Mouse (Mus musculus) kidney, postnatal 25 days (tissue): ENCODE measurements around the gene Ly6g6f.
"Not testable (repeated sequence)": the region's sequence is repeated elsewhere in the genome, so short reads cannot be mapped to it uniquely, and the experiment has no call there.

Source experiments
- DNase-seq, 2 experiments: peaks; one replicate each; pipeline ENCODE4 v3.0.0; 2021; ENCODE audit warnings: mixed read lengths in 2 of 2

Gene Ly6g6f

DNA sequence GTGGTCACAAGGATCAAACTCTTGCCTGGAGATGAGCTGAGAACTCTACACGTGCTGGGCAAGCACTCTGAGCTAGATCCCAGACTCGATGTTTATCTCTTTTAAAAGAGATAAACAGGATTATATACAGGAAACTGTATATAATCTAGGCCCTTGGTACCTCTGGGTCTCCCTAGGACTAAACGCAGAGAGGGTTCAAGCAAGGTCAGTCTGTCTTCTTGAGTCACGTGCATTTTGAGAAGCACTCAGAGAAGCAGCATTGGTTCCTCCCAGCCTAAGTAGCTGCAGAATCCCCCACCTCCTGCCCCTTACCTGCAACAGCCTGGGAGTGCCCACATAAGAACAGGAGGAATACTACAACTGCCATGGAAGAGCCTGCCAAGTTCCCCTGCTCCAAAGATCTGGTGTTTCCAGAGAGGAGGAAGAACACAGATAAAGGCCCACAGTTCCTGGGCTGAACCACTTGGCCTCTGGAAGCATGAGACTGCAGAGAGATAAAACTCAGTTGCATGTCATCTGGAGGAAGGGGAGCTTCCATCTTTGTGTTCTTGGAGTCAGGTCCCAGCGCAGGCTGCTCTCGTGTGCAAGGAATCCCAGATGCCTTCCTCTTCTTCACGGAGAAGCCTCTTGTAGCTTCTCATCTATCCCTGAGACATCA lies at the start of gene Ly6g6f:
TSS of gene Ly6g6f (minus strand) at position 403 of the 658 bp plus-strand sequence.
- no peak for DNase-seq

DNA sequence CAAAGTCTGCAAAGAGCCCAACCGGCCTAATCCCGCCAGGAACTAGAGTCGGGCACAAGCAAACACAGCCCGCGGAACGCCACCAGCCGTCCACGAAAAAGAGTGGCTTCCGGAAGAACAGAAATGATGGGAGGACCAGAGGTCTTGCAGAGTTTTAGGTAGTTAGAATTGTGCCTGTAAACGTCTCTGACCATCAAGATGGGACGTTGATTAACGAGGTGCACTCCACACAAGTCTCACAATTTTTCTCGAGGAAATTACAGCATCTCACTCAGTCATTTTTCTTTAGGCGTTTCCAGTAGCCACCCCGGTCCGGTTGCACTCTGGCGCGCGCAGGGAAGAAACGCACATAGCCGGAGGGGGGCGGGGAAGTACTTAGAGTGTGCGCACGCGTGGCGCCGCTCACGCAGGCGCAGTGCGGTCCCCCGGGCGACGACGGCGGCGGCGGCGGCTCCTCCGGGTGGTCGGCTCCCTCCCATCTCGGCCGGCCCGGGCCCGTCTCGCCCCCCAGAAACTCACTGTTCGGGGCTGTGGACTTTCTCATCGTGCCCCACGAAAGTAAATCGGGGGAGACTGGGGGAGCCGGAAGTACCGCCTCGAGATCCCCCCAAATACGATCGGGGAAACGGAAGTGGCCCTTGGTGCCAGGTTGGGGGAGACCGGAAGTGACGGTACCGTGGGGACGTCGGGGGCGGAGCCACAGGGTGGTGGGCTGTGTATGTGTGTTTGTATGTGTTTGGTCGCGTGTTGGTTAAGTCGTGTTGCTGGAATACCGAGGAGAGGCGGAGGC lies 49.6 kb upstream of the Ly6g6f start, which contains the start of gene Bag6:
TSS of gene Bag6 (plus strand) at position 378 of the 790 bp plus-strand sequence.
- DNase-seq = peak; percentile 96

DNA sequence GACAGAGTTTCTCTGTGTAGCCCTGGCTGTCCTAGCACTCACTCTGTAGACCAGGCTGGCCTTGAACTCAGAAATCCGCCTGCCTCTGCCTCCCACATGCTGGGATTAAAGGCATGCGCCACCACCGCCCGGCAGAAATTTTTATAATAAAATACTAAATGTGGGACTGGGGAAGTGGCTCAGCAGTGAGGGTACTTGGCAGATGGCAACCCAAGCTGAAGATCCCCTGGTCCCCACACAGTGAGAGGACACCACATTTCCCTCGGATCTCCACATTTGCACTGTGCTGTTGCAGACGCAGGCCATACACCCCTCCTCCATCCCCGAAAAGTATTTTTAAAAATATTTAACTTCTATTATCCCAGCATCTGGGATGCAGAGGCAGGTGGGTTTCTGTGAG lies 48.1 kb upstream of the Ly6g6f start:
- no peak for DNase-seq

DNA sequence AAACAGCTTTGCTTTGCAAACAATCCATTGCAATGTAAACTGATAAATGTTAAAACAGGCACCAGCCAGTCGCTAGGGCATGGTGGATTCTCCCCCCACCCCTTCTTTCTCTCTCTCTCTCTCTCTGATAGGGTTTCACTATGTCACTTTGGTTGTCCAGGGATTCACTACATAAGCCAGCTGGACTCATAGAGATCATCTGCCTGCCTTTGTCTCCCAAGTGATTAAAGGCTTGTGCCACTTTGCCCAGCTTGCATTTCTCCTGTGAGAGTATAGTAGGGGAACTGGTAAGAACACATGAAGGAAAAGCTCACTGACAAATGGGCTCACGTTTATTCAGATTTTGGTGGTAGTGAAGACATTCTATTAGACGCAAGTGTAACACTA lies 46.8 kb upstream of the Ly6g6f start:
- no peak for DNase-seq

- peak; percentile 32 to 54 for DNase-seq
These were observed 46.2 kb upstream of the Ly6g6f start, which contains the start of gene Apom for GRCm38 (mm10) chr17:35131500-35132173. Gene Apom, minus strand, starts transcription at chr17:35132050.

DNA sequence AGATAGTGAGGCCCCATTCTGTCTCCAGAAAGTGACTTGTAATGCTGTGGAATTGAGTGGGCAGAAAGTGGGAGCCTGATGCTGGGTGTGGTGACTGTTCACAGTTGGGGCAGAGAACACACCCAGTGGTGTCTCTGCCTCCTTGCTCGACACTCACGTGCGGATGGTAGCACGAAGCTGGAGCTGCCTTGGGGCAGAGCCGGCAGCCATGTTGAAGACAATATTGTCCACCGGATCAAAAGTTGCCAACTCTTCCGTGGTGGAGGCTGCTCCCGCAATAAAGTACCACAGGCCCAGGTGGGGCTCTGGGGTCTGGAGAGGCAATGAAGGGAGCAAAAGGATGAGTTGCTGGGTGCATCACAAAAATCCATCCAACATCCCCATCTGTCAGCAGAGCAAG lies 45.6 kb upstream of the Ly6g6f start:
- DNase-seq = no peak

- DNase-seq = no peak
These were observed 43.6 kb upstream of the Ly6g6f start for GRCm38 (mm10) chr17:35128996-35129395.

DNA sequence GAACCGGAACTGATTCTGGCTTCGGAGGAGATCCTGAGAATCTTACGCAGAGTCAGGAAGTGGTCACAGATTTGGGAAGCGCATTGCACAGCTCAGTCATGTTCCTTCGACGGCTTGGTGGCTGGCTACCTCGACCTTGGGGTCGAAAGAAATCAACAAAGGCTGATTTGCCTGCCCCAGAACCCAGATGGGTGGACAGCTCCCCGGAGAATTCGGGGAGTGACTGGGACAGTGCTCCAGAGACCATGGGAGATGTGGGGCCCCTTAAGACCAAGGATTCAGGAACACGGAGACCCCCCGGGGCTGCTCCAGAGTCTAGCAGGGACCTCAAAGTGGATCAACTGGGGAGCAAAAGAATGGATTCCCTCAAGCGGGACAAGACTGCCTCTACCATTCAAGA lies 41.6 kb upstream of the Ly6g6f start:
- no peak for DNase-seq

DNA sequence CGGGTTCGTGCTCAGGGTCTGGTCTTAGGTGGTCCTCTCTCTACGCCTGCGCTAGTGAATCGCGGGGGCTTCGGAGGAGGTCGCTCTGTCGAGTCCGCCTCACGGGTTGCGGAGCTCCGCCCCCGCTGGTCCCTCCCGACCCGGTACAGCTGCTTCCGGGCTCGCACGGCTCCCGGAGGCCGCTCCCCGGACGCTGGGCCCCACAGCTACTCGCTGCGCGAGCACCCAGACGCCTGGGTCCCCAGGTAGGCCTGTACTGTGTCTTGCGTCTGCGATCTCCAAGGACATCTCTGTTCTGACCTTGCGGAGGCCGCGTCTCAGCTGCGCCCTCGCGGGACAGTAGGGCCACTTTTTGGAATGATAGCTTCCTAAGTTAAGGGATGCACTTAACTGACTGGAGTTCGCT lies 40.8 kb upstream of the Ly6g6f start, which contains the start of gene D17H6S53E:
TSS of gene D17H6S53E (plus strand) at position 168 of the 406 bp plus-strand sequence.
- DNase-seq = peak; percentile 78 to 88

- DNase-seq = peak in 1 of 2 experiments; percentile 21
These were observed 40.2 kb upstream of the Ly6g6f start for GRCm38 (mm10) chr17:35125578-35125977.

DNA sequence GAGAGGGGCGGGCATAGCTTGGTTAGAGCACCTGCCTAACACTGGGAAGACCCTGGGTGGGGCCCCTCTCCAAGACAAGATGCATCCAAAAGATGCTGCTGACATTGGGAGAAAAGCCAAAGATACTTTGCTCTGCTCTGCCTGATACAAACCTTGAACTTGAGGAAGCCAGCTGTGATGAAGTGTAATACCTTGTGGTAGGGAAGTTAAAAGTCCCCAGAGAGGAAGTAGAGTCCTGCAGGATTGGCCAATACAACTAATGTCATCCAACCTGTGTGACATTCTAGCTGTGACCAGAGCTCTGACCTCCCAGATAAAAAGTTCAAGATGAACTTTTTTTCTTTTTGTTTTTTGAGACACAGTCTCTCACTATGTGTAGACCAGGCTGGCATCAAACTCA lies 39.7 kb upstream of the Ly6g6f start:
- no peak for DNase-seq

GRCm38 (mm10) chr17:35124261-35124896 lies 39.0 kb upstream of the Ly6g6f start:
- DNase-seq = peak in 1 of 2 experiments; percentile 53

DNA sequence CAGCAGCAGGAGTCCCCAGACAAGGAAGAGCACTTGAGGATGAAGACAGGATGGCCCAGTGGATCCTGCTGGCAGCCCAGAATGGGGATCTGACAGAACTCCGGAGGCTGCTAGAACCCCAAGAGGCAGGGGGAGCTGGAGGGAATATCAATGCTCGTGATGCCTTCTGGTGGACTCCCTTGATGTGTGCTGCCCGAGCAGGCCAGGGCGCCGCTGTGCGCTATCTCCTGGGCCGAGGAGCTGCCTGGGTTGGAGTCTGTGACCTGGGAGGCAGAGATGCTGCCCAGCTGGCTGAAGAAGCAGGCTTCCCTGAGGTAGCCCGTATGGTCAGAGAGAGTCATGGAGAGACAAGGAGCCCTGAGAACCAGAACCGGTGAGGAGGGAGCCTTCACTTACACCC lies 37.9 kb upstream of the Ly6g6f start:
- not testable (repeated sequence) for DNase-seq

- DNase-seq = peak; percentile 57 to 60
These were observed 36.5 kb upstream of the Ly6g6f start, which contains the start of gene Csnk2b for GRCm38 (mm10) chr17:35121871-35122303. Gene Csnk2b, minus strand, starts transcription at chr17:35122053.

DNA sequence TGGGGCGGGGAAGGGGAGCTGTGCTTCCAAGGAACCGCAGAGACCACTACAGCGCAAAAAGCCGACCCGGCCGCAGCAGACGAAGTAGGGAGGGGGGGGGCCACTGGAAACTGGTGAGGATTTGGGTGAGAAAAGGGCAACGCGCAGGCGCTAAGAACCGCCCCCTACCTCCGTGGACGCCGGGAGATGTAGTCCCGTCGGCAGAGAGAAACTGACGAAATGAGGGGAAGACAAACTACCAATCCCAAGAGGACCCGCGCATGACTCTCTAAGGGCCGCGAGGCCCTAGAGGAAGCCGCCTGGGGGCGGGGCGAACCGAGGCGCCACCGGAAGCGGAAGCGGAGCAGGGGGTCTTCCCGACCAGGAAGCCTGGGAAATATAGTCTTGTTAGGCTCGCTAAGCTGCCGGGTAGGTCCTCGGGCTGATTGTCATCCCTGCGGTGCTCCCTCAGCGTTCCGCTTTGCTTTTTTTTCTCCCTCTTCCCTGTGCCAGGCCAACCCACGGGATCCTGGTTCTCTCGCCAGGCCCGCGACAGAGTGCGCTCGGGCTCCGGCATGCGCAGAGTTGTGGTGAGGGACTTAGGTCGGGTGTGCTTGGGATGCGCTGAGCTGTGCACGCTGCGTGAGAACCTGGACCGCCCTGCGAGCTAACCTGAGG lies 35.9 kb upstream of the Ly6g6f start, which contains the start of gene Gpank1:
TSS of gene Gpank1 (plus strand) at position 313 of the 657 bp plus-strand sequence.
- peak; percentile 97 to 99 for DNase-seq

DNA sequence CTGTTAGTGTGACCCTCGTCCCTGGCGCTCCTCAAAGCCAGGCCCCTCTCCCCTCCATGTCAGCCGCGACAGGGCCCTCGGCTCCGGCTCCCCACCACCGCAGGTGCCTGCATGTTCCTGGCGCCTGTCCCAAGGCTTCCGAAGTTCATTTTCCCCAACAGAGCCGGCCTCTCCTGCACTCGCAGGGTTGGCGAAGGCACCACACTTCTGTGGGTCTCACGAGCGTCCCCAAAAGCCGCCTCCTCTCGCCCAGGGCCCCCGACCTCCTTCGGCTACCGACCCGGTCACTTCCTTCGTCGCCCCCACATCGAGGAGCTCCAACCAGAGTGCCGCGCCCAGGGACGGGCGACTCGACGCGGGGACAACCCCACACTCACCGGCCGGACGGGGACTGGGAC lies 35.3 kb upstream of the Ly6g6f start:
- peak; percentile 65 to 78 for DNase-seq

DNA sequence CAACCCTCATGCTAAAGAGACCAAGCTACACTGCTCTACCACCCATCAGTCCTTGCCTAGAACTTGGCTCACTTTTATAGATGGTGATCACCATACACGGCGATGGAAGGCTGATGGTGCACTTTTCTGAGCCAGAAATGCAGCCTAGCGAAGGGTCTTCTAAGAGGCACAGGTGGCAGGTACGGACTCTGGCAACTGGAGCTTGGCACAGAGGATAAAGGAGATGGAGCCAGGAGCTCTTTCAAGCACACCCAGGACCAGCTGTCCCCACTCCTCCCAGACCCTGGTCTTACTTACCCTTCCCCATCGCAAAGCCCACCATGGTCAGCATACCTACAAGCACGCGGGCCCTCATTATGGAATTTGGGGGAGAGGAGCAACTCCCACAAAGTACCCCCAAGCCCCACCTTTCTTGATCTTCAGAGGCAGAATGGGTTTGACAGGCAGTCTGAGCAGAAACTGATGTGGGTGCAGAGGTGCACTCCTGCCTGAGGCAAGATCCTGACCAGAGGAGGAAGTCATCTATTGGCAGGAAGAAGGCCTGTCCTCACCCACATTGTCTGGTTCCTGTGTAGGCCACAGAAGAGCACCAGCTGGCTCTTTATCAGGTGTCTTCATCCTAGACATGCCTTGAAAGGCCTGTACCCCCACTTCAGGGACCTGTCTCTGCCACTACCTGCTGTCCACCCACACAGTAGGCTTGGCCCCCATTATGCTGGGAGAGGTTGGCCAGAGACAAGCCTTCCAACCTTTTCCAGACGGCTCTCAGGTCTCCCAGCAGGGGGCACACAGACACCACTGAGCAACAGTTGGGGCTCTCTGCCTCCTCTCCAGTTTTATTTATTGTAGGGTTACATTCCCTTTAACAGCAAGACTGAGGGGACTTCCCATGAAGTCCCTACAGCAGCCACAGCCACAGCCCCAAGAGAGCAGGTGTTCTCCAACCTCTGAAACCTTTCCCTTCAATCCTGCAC lies 29.9 kb upstream of the Ly6g6f start, which contains the start of gene Ly6g5b:
TSS of gene Ly6g5b (minus strand) at position 383 of the 974 bp plus-strand sequence.
- DNase-seq = peak in 1 of 2 experiments; percentile 33

- DNase-seq = no peak
These were observed 26.4 kb upstream of the Ly6g6f start for GRCm38 (mm10) chr17:35111774-35112173.

DNA sequence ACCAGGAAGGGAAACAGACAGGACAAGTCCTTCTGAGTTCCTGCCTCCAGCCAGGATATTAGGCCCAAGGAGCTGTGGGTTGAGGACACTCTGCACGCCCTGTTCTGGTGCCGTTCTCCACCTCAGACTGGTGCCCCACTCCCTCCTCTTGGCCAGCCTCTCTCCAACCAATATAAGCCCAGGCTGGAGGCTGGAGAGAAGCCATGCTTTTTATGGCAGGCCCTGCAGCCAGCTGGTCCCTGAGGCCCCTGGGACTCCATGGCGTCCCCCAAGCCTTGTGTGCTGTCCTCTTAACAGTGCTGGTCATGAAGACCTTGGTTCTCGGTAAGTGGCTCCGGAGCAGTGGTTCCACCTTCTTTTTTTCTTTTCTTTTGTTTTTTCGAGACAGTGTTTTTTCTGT lies 22.7 kb upstream of the Ly6g6f start, which contains the start of gene Ly6g5c:
TSS of gene Ly6g5c (plus strand) at position 183 of the 400 bp plus-strand sequence.
- DNase-seq = no peak

DNA sequence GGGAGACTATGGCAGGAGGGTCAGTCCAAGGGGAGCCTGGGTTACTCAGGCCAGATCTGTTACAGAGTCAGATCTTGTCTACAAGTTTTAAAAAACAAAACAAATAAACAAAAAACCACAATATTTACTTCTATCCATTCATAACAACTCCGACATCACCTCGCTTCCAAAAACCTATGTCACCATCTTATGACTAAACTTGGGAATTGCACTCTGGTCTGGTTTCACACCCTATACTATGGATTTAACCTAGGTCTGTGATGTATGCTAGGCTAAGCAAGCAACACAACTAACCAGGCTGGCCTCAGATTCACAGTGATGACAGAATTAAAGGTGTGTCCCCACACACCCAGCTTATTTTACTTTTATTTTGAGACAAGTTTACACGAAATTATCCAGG lies 21.1 kb upstream of the Ly6g6f start:
- DNase-seq = no peak
